In the genomic region with DNA sequence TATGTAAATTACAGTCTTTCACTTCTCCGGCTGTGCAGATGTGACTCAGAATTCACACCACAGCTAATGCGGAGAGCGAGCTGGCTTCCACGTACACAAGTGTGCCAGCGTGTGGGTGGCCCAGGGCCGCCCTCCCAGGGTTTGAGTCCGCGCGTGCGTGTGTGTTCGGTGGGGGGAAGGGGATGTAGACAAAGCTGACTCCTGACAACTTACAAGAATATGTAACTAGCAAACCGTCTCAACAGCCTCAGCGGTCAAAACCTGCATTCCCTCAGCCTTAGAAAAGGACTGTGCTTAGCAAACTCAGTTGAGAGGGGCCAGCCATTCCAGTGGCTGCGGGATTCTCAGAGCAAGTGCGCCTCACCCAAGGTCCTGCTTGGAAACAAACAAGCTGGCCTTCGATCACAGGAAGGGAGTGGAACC, we compare ENCODE assay signal across 9 mouse cellular contexts. TPM values are rescaled to one million over a fixed set of nuclear protein-coding genes. Genes with fewer than 3 reads are reported as not detected.
DNase-seq lines count a peak whose midpoint lies in the region; ATAC-seq and TF ChIP-seq lines count a peak whose summit lies in the region.
"Had no signal": no experiment of that assay in that cellular context is flagged by ENCODE, and none has a peak within 500 bp of the region (broad histone marks: within the 10 kb centered on the region; RNA-seq: fewer than 3 reads in every experiment).

No protein-coding gene starts in this region.

- no peak for TF ChIP-seq POLR2A in embryonic fibroblast, embryonic 13.5 days (IDR thresholded peaks at IDR 0.05; ENCODE audit: low read depth, low read length)
- TF ChIP-seq POLR2A in olfactory bulb, adult 2 months (IDR thresholded peaks at IDR 0.05; ENCODE audit: insufficient read depth, low read depth, low read length) = no peak

- peak overlapping the region; percentile 3; the same call in 1 of the 2 replicates for H3K27ac ChIP-seq in embryonic fibroblast, embryonic 13.5 days (ENCODE audit: insufficient read depth, low read length)
- no peak overlapping the region for H3K27ac ChIP-seq in hindbrain, embryonic 12.5 days
- H3K27ac ChIP-seq in lung, embryonic 16.5 days (ENCODE audit: low read length) = peak overlapping the region; percentile 23; the same call in 1 of the 2 replicates
- peak overlapping the region; percentile 97 for H3K27ac ChIP-seq in olfactory bulb, adult 2 months (ENCODE audit: insufficient read depth, low read depth, low read length)

- TF ChIP-seq CTCF in embryonic fibroblast, embryonic 13.5 days (IDR thresholded peaks at IDR 0.05; ENCODE audit: borderline replicate concordance, insufficient read depth, low read length) = no peak
- TF ChIP-seq CTCF in olfactory bulb, adult 2 months (IDR thresholded peaks at IDR 0.05; ENCODE audit: insufficient read depth, low read depth, low read length) = no peak

- H3K9ac ChIP-seq in hindbrain, embryonic 12.5 days = peak overlapping the region; percentile 2; the same call in 1 of the 2 replicates
- peak overlapping the region; percentile 33; the same call in 1 of the 2 replicates for H3K9ac ChIP-seq in lung, embryonic 16.5 days (ENCODE audit: low read length)

- H3K4me2 ChIP-seq in hindbrain, embryonic 12.5 days (replicated peaks) = peak overlapping the region; percentile 55
- peak overlapping the region; percentile 54 for H3K4me2 ChIP-seq in lung, embryonic 16.5 days (ENCODE audit: low read depth, low read length)

- 4% methylated on average over 16 of the region's 16 CpGs for WGBS in hindbrain, embryonic 12.5 days
- 3% methylated on average over 16 of the region's 16 CpGs for WGBS in lung, embryonic 16.5 days
- 2% methylated on average over 16 of the region's 16 CpGs for WGBS in olfactory bulb, adult 2 months

- no peaks in the 10 kb centered on the region for H3K9me3 ChIP-seq in hindbrain, embryonic 12.5 days (replicated peaks)
- no peaks in the 10 kb centered on the region for H3K9me3 ChIP-seq in lung, embryonic 16.5 days (ENCODE audit: control insufficient read depth, low read length)

- ATAC-seq in hindbrain, embryonic 12.5 days (ENCODE audit: low FRiP score) = peak; percentile 78
- peak; percentile 89 for ATAC-seq in lung, embryonic 16.5 days (ENCODE audit: low read depth)

- peak overlapping the region; percentile 2; the same call in 1 of the 2 replicates for H3K4me3 ChIP-seq in embryonic fibroblast, embryonic 13.5 days (ENCODE audit: insufficient read depth, low read length)
- H3K4me3 ChIP-seq in hindbrain, embryonic 12.5 days = peak overlapping the region; percentile 21
- peak overlapping the region; percentile 23 for H3K4me3 ChIP-seq in lung, embryonic 16.5 days (ENCODE audit: low read length)
- peak overlapping the region; percentile 20 for H3K4me3 ChIP-seq in olfactory bulb, adult 2 months (ENCODE audit: insufficient read depth, low read depth, low read length)
- H3K4me3 ChIP-seq: erythroblast, embryonic 14.5 days had no signal

- no peaks in the 10 kb centered on the region for H3K27me3 ChIP-seq in hindbrain, embryonic 12.5 days
- H3K27me3 ChIP-seq in lung, embryonic 16.5 days (ENCODE audit: control insufficient read depth, insufficient read depth, low read depth, low read length) = no peaks in the 10 kb centered on the region

- H3K36me3 ChIP-seq in hindbrain, embryonic 12.5 days = no peaks in the 10 kb centered on the region
- no peaks in the 10 kb centered on the region for H3K36me3 ChIP-seq in lung, embryonic 16.5 days (ENCODE audit: control insufficient read depth, insufficient read depth, low read length)

- no peaks in the 10 kb centered on the region for H3K4me1 ChIP-seq in embryonic fibroblast, embryonic 13.5 days (ENCODE audit: control insufficient read depth, insufficient read depth, low read length)
- H3K4me1 ChIP-seq in hindbrain, embryonic 12.5 days = peaks cover 14% of the 10 kb centered on the region
- peaks cover 4% of the 10 kb centered on the region for H3K4me1 ChIP-seq in lung, embryonic 16.5 days (replicated peaks; ENCODE audit: control insufficient read depth, insufficient read depth, low read length)
- peaks cover 13% of the 10 kb centered on the region for H3K4me1 ChIP-seq in olfactory bulb, adult 2 months (ENCODE audit: control insufficient read depth, insufficient read depth, low read length)

- peak; percentile 29 to 31 for DNase-seq in B cell, adult 2 months
- peak; percentile 9 for DNase-seq in T-cell, adult 2 months (ENCODE audit: low spot score)
- peak; percentile 25 to 31 for DNase-seq in layer of hippocampus, postnatal 14 days (ENCODE audit: low spot score in 2 of 2)
- no peak for DNase-seq in gastrocnemius, postnatal 25 days

RNA-seq across cellular contexts. Expression of a gene that starts 58.3 kb away (rescaled TPM):
- polyA plus RNA-seq in embryonic fibroblast, embryonic 13.5 days (2011; ENCODE audit: insufficient read length, low read depth, missing spikeins) = 38.7 and 44.9 TPM in 2 replicates
- 37.7 and 38.3 TPM in 2 replicates for polyA plus RNA-seq in hindbrain, embryonic 12.5 days (2016; fragmentation: Nextera tagmentation; extraction: Ambion mirVana)
- 10 to 100 TPM; 19.3 to 19.6 TPM for total RNA-seq in layer of hippocampus, postnatal 14 days (2021)
- polyA plus RNA-seq in lung, embryonic 16.5 days (2015; fragmentation: Nextera tagmentation; extraction: Ambion mirVana) = 42.2 and 42.3 TPM in 2 replicates
- not detected in 2 replicates for polyA plus RNA-seq in olfactory bulb, adult 2 months (2012; ENCODE audit: insufficient read depth, insufficient read length, low replicate concordance, missing spikeins)
- 1 to 10 TPM; 8.4 to 9.7 TPM for total RNA-seq in gastrocnemius, postnatal 25 days (2021)
